ENCODE assay signal across 8 mouse cellular contexts in the genomic region with DNA sequence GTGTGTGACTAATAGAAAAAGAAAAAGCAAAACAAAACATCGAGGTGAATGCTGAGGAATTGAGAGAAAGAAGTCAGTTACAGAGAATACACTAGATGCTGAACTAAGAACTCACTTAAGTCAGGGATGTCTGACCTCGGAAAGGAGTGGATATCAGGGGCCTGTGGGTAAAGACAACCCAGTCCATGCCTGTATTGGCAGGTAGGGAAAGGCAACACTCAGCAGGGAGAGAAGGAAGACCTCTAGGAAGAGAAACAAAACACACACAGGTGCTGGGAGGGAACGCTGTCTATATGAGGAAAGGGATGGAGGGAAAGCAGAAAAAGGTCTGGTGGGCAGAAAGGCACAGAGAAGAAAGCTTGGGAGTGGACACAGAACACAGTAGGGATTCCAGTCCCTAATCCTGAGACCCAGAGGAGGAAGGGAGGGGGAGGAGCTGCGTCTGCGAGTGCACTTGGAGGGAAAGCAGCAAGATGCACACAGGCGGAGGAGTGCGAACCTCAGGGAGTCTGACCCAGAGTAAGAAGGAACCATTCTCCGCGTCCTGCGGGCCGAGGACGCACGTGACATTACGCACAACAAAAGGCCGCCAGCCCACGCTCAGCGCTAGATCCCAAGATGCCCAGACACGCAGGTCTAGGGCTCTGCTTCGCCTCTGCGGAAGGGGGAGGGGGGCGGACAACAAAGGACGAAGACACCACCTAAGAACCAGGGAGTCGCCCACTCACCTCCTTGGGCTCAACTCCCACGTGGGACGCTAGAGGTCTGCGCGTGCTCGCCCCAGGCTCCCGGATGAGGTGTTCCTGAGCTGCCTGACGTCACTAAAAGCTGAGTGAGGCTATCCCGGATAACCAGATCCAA. TPM values are rescaled to one million over a fixed set of nuclear protein-coding genes. Genes with fewer than 3 reads are reported as not detected.
DNase-seq lines count a peak whose midpoint lies in the region; ATAC-seq and TF ChIP-seq lines count a peak whose summit lies in the region.

A gene (minus strand): TSS at position 770 of the 861 bp plus-strand sequence.

- H3K27ac ChIP-seq in forebrain, embryonic 15.5 days (replicated peaks) = peak within 1 kb of the TSS; percentile 82
- no peak within 1 kb of the TSS for H3K27ac ChIP-seq in liver, embryonic 14.5 days
- peak within 1 kb of the TSS; percentile 29; the same call in 1 of the 2 replicates for H3K27ac ChIP-seq in neural tube, embryonic 11.5 days (ENCODE audit: low read depth, low read length)
- peak within 1 kb of the TSS; percentile 64 for H3K27ac ChIP-seq in stomach, embryonic 15.5 days

- no peak for TF ChIP-seq CTCF in liver, embryonic 14.5 days (IDR thresholded peaks at IDR 0.05; ENCODE audit: low read depth)

- peaks cover 13% of the 10 kb centered on the region for H3K4me1 ChIP-seq in forebrain, embryonic 15.5 days
- peaks cover 0 to 3% of the 10 kb centered on the region in 2 experiments; a peak in 2 of 4 replicates for H3K4me1 ChIP-seq in liver, embryonic 14.5 days (replicated peaks; ENCODE audit: control insufficient read depth in 2 of 2, insufficient read depth in 2 of 2, low read length in 1 of 2)
- 0 out of 2 replicates have a peak, but pooled peaks cover 3% of the 10 kb centered on the region for H3K4me1 ChIP-seq in neural tube, embryonic 11.5 days (ENCODE audit: control insufficient read depth, insufficient read depth, low read length)
- no peaks in the 10 kb centered on the region for H3K4me1 ChIP-seq in stomach, embryonic 15.5 days

- peak within 1 kb of the TSS; percentile 84 for H3K4me2 ChIP-seq in forebrain, embryonic 15.5 days (replicated peaks)
- peak within 1 kb of the TSS; percentile 78 for H3K4me2 ChIP-seq in liver, embryonic 14.5 days (ENCODE audit: low read depth)
- peak within 1 kb of the TSS; percentile 75 for H3K4me2 ChIP-seq in neural tube, embryonic 11.5 days (ENCODE audit: low read depth)
- H3K4me2 ChIP-seq in stomach, embryonic 15.5 days = peak within 1 kb of the TSS; percentile 88

- 5% methylated on average over 31 of the region's 31 CpGs for WGBS in forebrain, embryonic 15.5 days
- 4% methylated on average over 28 of the region's 31 CpGs for WGBS in liver, embryonic 14.5 days (ENCODE audit: insufficient replicate concordance)
- 9% methylated on average over 30 of the region's 31 CpGs for WGBS in neural tube, embryonic 11.5 days
- 5% methylated on average over 31 of the region's 31 CpGs for WGBS in stomach, embryonic 15.5 days

- peaks cover 24% of the 10 kb centered on the region for H3K36me3 ChIP-seq in forebrain, embryonic 15.5 days
- no peaks in the 10 kb centered on the region for H3K36me3 ChIP-seq in liver, embryonic 14.5 days (replicated peaks; ENCODE audit: control insufficient read depth, insufficient read depth, low read depth)
- peaks cover 8% of the 10 kb centered on the region for H3K36me3 ChIP-seq in neural tube, embryonic 11.5 days (ENCODE audit: control insufficient read depth, insufficient read depth, low read length)
- H3K36me3 ChIP-seq in stomach, embryonic 15.5 days = peaks cover 16% of the 10 kb centered on the region; the same call in 1 of the 2 replicates

- peak; percentile 72 for DNase-seq in CD4-positive, CD25-positive, alpha-beta regulatory T cell, adult 2 months (ENCODE audit: low read depth, low spot score)
- DNase-seq in heart, postnatal 14 days = peak; percentile 62 to 67
- peak; percentile 77 to 84 for DNase-seq in kidney, postnatal 4 days
- DNase-seq in liver, embryonic 14.5 days (ENCODE audit: low read depth in 3 of 3, low spot score in 3 of 3) = peak; percentile 30 to 42 (median 36)
- peak; percentile 87 for DNase-seq in neural tube, embryonic 11.5 days (ENCODE audit: low spot score)

- intact Hi-C loops in heart, postnatal 14 days (cut with DNase I) = no loop called here

- peak within 1 kb of the TSS; percentile 56 for H3K4me3 ChIP-seq in forebrain, embryonic 15.5 days
- peak within 1 kb of the TSS; percentile 30 to 49 for H3K4me3 ChIP-seq in liver, embryonic 14.5 days (ENCODE audit: insufficient read depth in 1 of 2, low read depth in 2 of 2, low read length in 2 of 2)
- peak within 1 kb of the TSS; percentile 36 for H3K4me3 ChIP-seq in neural tube, embryonic 11.5 days (ENCODE audit: low read depth, low read length)
- H3K4me3 ChIP-seq in stomach, embryonic 15.5 days (replicated peaks) = peak within 1 kb of the TSS; percentile 53

- H3K9me3 ChIP-seq in forebrain, embryonic 15.5 days = 0 out of 2 replicates have a peak, but pooled peaks cover under 1% of the 10 kb centered on the region
- H3K9me3 ChIP-seq in liver, embryonic 14.5 days (ENCODE audit: control insufficient read depth, low read length) = no peaks in the 10 kb centered on the region
- 0 out of 2 replicates have a peak, but pooled peaks cover 4% of the 10 kb centered on the region for H3K9me3 ChIP-seq in neural tube, embryonic 11.5 days (ENCODE audit: control insufficient read depth, low read length)
- H3K9me3 ChIP-seq in stomach, embryonic 15.5 days = no peaks in the 10 kb centered on the region

- peak; percentile 95 for ATAC-seq in cerebellum, adult (ENCODE audit: insufficient number of reproducible peaks, low FRiP score, low TSS enrichment)
- ATAC-seq in forebrain, embryonic 15.5 days (replicated peaks) = peak; percentile 97
- ATAC-seq in liver, embryonic 14.5 days (ENCODE audit: insufficient read depth) = peak; percentile 83
- ATAC-seq in neural tube, embryonic 11.5 days (ENCODE audit: insufficient read depth, low FRiP score, low TSS enrichment) = peak; percentile 95
- ATAC-seq in stomach, embryonic 15.5 days (ENCODE audit: insufficient read depth, low FRiP score, low read depth) = peak; percentile 97

- no peak for TF ChIP-seq EP300 in liver, embryonic 14.5 days (IDR thresholded peaks at IDR 0.05; ENCODE audit: low read depth)

- peak within 1 kb of the TSS; percentile 76 for H3K9ac ChIP-seq in forebrain, embryonic 15.5 days (replicated peaks)
- H3K9ac ChIP-seq in liver, embryonic 14.5 days (replicated peaks) = peak within 1 kb of the TSS; percentile 40
- H3K9ac ChIP-seq in neural tube, embryonic 11.5 days (ENCODE audit: low read length) = peak within 1 kb of the TSS; percentile 72
- H3K9ac ChIP-seq in stomach, embryonic 15.5 days = peak within 1 kb of the TSS; percentile 35; the same call in 1 of the 2 replicates

- H3K27me3 ChIP-seq in forebrain, embryonic 15.5 days = no peaks in the 10 kb centered on the region
- no peaks in the 10 kb centered on the region for H3K27me3 ChIP-seq in liver, embryonic 14.5 days (ENCODE audit: control insufficient read depth, insufficient read depth, low read length)
- no peaks in the 10 kb centered on the region for H3K27me3 ChIP-seq in neural tube, embryonic 11.5 days (ENCODE audit: control insufficient read depth, insufficient read depth, low read length)
- no peaks in the 10 kb centered on the region for H3K27me3 ChIP-seq in stomach, embryonic 15.5 days (replicated peaks)

RNA-seq across cellular contexts. Expression of the gene that starts here (rescaled TPM):
- polyA plus RNA-seq in forebrain, embryonic 15.5 days (2015; fragmentation: Nextera tagmentation; extraction: Ambion mirVana) = 21.3 and 22.7 TPM in 2 replicates
- total RNA-seq in heart, postnatal 14 days (2021) = 1 to 10 TPM; 1.4 TPM
- polyA plus RNA-seq in liver, embryonic 14.5 days (2012; rRNA removed) = 0.34 and 0.39 TPM in 2 replicates
- 0.16 and 0.37 TPM in 2 replicates for polyA plus RNA-seq in liver, embryonic 14.5 days (2014; fragmentation: Nextera tagmentation; extraction: Ambion mirVana)
- 12.5 and 13.9 TPM in 2 replicates for polyA plus RNA-seq in neural tube, embryonic 11.5 days (2014; fragmentation: Nextera tagmentation; extraction: Ambion mirVana)
- polyA plus RNA-seq in stomach, embryonic 15.5 days (2015; fragmentation: Nextera tagmentation; extraction: Ambion mirVana) = 5.6 and 6.8 TPM in 2 replicates

Comparison
In these comparisons a context has a peak if more than half of its experiments do, and no peak if none do; other contexts are left out.
1. Peak in DNase-seq, ATAC-seq, H3K4me3 ChIP-seq, H3K9ac ChIP-seq and H3K4me2 ChIP-seq in liver, embryonic 14.5 days; RNA of the gene not detected or under 1 TPM.
2. DNase-seq: peak in every context shown above with its lines; median percentile 87 in neural tube, embryonic 11.5 days; 80 in kidney, postnatal 4 days; 72 in CD4-positive, CD25-positive, alpha-beta regulatory T cell, adult 2 months; 64 in heart, postnatal 14 days; 36 in liver, embryonic 14.5 days.